Mouse (Mus musculus) testis, adult 2 months (tissue): ENCODE measurements around the gene Cfap73.

ENCODE experiments used
- CTCF ChIP-seq: fragments of 200-500 bp; IDR thresholded peaks from 2 replicates; pipeline ENCODE4 v1.5.1; 2012; ENCODE audit warnings: low read depth, mild to moderate bottlenecking, inconsistent platforms, low read length, moderate library complexity; ENCODE audit not compliant: control insufficient read depth, insufficient read depth, insufficient replicate concordance
- POLR2A ChIP-seq: fragments of 200-500 bp; IDR thresholded peaks from 2 replicates; pipeline ENCODE4 v1.6.1; 2012; ENCODE audit warnings: low read depth, mild to moderate bottlenecking, inconsistent platforms, low read length, moderate library complexity; ENCODE audit not compliant: control insufficient read depth

DNA sequence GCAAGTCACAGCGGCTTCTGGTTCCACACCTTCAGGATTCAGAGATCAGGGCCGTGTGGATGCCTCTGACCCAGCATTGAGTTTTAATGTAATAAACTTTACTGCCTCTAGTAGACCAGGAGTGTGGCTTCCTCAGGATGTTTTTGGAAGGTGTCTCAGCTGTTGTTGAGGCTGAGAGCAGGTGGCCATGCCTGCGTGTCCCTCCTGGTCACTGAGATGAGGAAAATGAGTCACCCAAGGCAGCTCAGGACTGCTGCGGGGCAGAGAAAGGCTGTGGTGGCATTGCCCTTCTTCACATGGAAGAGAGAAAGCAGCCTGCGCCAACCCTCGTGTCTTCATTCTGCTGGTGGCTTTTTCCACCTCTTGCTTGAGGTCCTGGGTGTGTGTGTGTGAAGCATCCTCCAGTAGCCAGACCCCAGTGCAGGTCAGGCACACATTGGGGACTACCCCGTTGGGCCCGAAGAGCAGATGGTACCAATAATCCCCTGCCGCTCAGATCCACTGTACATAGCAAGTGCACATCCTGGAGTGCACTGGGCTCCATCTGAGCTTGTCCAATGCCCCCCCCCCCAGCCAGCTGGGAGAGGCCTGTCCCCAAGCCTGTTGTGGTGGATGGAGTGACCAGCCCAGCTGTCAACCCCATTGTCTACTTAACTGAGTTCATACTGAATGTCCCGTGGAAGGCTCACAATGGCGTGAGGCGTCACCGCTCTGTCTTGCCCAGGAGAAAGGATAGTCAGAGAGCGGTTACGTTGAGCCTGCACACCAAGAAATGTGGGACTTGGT, 6.3 kb downstream of the Cfap73 start:
- TF ChIP-seq CTCF, result no peak
- TF ChIP-seq POLR2A, result no peak
